Mouse (Mus musculus) gastrocnemius, postnatal 10 days (tissue): ENCODE results near the gene Akt2. TPM values are rescaled to one million over a fixed set of nuclear protein-coding genes. Genes with fewer than 3 reads are reported as not detected.

ENCODE experiments used
- DNase-seq: peaks from one replicate; pipeline ENCODE4 v3.0.0; 2021; ENCODE audit warnings: mixed read lengths
- total RNA-seq, 2 experiments: library from RNA; stranded (reverse); gene quantifications; 2 replicates each; pipeline ENCODE4 v1.2.3; 2021

Akt2 gene
- total RNA-seq, 2 experiments from 2014 or later: 128 to 134 TPM

DNA sequence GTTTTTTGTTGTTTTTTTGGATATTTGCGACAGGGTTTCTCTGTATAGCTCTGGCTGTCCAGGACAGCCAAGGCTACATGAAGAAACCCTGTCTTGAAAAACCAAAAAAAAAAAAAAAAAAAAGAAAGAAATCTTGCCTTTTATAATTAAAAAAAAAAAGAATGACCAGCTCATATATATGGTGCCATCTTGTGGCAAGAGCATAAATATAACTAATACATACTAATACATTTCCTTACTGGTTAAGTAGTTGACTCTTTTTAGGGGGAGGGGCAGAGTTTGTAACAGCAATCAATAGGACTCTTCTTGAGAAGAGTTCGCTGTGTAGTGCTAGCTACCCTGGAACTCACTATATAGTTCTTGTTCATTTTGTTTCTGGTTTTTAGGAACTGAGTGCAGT lies 3.6 kb upstream of the Akt2 start:
- DNase-seq: no peak

GRCm38 (mm10) chr7:27590088-27590487 lies 1.3 kb upstream of the Akt2 start:
- DNase-seq: no peak

DNA sequence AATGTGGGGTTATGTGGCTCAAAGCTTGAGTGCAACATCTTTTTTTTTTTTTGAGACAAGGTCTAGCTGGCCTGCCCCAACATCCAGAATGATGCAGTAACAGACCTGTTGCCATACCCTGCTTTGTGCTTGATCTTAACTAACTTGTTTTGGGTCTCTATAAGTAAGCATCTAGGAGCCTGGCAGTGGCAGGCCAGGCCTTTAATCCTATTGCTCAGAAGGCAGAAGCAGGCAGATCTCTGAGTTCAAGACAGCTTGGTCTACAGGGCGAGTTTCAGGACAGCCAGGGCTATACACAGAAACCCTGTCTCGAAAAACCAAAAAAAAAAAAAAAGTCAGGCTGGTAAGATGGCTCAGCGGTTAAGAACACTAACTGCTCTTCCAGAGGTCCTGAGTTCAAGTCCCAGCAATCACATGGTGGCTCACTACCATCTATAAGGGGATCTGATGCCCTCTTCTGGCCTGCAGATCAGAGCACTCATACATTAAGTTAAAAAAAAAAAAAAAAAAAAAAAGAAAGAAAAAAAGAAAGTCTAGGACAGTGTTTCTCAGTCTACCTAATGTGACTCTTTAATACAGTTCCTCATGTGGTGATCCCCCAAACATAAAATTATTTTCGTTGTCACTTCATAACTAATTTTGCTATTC lies 662 bp upstream of the Akt2 start:
- DNase-seq: no peak

DNA sequence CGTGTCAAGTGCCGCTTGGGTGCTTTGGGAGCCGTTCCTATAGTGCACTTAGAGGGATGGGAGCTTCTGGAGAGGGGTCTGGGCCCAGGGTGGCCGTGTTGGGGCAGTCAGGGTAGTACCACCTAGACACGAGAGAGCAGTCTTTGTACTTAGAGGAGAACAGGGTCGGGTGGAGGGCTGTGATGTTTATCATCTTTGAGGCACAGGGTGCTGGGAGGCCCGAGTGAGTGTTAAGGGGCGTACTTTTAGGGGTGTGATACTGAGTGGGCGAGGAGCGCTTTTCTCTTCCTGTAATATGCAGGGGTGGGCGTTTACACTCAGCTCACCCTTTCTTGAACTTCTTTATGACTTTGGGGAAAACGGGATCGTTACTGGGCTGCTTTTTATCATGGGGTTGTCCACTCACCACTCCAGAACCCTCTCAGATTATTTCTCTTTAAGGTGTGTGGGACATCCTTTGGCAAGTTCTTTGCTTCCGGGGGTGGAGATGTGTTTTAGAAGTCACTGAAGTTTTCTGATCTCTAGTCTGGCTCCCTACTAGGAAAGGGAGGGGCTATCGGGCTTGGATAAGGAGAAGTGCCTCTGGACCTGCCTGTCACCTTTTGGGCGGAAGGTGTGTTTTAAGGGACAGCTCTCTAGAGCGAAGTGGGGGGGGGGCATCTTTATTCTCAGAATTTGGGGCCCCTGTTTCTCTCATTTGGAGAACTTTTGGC lies 1.0 kb downstream of the Akt2 start:
- DNase-seq: no peak

DNA sequence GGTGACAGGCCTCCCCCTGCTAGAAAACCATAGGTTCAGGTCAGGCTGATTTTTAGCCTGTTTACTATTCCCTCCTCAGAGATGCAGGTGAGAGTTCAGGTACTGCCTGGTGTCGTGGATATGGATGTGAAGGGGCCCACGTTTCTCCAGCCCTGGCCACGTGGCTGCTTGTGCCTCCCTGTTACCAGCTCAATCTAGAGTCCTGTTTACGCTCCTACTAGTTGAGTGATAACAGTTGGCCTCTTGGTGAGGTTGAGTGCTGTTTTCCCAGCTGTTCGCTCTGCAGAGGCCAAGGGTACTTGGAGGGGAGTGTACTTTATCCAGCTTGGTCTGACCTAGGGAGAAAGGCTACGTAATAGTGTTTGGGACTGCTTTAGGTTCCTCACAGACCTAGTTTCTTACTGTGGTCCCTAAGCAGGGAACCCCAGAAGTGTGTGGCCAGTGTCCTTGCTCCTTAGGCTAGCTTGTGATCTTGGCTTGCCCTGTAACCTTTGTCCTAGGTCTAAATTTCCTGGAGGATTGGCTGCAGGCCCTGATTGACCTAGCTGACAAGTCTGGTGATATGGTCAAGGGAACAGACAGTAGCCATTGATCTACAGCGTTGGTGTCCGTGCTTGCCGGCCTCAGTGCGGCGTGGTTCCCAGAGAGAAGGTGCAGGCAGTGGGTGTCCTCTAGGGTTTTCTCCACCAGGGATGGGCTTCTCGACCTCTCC lies 1.7 kb downstream of the Akt2 start:
- no peak for DNase-seq

DNA sequence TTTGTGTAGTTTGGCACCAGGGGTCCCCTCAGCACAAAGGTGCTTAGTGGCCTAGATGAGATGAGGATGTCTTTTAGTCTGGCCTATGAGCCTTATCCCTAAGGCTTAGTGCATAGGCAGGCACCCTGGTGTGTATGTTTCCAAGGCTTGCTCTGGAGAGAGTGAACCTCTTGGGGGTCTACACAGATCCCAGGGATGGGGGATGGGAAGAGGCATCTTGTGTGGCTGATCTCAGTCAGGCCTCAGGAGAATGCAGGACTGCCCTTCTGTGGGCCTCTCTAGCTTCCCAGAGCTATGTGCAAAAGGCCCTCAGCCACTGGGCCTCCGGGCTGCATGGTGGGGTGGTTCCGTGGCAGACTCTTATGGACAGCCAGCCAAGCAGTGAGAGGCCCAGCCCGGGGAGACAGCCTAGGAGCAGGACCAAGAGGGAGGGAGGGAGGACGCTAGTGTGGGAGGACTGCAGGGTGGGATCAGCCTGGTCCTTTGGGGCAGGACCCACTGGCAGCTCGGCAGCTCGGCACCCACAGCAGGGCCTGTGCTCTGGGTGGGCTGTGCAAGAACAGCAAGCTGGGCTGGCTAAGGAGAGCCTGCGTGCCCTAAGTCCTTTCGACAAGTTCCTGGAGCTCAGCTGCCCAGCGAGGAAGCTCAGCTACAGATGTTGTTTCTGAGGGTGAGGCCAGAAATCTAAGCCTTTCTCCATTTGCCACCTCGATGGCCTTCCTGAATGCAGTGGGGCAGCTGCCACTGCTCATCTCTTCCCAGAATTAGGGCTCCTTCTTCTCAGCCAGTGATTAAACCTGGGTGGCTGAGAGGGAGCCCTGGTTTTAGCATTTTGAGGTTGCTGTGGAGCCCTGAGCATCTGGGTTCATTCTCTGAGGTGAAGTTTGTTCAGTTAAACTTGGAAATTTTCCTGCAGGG lies 5.5 kb downstream of the Akt2 start:
- DNase-seq: peak; percentile 62

GRCm38 (mm10) chr7:27598053-27598452 lies 6.7 kb downstream of the Akt2 start:
- no peak for DNase-seq

GRCm38 (mm10) chr7:27601628-27602027 lies 10.3 kb downstream of the Akt2 start:
- no peak for DNase-seq

DNA sequence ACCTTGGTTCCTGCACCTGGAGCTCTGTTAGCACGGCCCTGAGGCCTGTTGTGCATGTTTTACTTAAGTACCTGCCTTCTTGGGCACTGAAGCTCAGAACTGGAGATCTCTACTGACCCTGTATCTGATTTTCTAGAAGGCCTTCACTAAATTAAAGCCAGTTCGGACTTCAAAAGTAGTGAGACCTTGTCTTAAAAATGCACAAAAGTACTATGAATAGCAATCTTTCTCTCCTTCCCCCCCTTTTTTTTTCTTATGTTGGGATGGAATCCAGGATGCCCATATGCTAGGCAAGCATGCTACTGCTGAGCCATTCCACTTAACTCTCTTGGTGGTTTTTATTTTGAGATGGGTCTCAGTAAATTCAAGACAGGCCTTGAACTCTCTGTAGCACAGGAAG lies 10.8 kb downstream of the Akt2 start:
- no peak for DNase-seq

GRCm38 (mm10) chr7:27602835-27603234 lies 11.5 kb downstream of the Akt2 start:
- DNase-seq: no peak

GRCm38 (mm10) chr7:27604661-27605348 lies 13.5 kb downstream of the Akt2 start:
- DNase-seq: no peak

- DNase-seq: peak; percentile 54
Measured at GRCm38 (mm10) chr7:27605499-27606285, 14.3 kb downstream of the Akt2 start.

- DNase-seq: no peak
Measured at GRCm38 (mm10) chr7:27606481-27607254, 15.3 kb downstream of the Akt2 start.

DNA sequence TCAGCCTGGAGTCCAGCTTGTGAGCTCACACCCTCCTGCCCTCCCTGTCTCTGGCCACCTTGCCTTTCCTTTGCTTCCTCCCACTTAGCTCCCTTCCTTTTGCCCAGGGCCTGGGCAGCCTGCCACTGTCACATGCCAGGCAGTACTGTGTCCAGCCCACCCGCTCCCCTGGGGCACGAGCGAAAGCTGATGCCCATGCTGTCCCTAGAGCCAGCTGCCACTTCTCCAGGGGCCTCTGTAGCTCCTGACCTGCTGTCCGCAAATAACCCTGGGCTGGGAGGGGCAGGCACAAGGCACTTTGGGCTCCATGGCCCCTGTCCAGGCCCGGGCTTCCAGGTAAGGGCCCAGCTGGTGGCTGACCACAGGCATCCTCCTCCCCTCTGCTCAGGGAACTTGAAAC lies 16.2 kb downstream of the Akt2 start:
- peak; percentile 87 for DNase-seq

GRCm38 (mm10) chr7:27608130-27608529 lies 16.8 kb downstream of the Akt2 start:
- no peak for DNase-seq

DNA sequence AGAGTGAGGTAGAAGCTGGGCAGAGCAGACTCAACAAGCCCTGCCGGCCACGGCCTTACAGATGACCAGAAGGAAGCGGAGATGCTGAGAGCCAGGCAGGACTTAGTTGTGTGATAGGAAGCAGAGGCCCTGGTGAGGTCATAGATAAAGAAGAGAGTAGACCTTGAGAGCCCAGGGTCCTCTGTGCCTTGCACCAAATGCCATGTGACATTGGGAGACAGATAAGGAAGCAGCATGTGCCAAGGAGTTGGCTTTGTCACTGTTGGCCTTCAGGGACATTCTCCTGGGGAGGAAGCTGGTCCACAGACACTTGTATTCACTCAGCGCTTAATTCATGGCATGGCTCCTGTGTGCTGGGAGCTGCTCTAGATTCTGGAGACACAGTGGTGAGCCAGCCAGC lies 17.9 kb downstream of the Akt2 start:
- DNase-seq: no peak

DNA sequence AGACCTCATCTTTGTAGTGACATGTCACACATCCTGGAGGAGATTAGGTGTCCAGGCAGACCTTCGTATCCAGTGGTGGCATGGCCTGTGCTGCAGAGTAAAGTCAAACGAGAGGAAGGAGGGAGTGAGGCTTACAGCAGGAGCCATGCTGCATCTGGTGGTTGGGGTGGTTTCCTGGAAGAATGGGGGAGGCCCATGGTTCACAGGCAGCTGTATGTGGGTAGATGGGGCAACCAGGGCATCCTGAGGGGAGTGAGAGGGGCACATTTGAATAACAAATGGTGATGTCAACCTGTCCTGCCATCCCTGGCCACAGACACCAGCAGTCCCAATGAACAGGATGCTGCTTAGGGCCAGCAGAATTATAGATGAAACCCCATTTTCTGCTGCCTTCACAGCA lies 18.3 kb downstream of the Akt2 start:
- no peak for DNase-seq

GRCm38 (mm10) chr7:27610370-27610769 lies 19.0 kb downstream of the Akt2 start:
- no peak for DNase-seq

DNA sequence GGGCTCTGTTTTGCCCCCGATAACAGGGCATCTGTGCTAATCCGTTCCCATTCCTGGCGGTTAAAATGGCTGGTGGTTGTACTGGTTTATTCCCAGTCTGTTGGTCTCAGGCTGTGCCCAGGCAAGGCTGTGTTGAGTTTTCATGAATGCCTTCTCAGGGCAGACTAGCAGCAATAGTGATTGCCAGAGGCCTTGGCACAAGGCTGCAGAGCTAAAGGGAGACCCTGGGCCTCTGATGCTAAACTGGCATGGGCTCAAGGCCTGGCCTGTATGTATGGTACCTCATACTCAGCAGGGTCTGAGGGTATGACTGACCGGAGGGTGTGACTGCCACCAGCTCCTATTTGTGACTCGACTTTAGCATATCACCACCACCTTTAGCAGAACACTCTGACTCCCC lies 19.5 kb downstream of the Akt2 start:
- no peak for DNase-seq

DNA sequence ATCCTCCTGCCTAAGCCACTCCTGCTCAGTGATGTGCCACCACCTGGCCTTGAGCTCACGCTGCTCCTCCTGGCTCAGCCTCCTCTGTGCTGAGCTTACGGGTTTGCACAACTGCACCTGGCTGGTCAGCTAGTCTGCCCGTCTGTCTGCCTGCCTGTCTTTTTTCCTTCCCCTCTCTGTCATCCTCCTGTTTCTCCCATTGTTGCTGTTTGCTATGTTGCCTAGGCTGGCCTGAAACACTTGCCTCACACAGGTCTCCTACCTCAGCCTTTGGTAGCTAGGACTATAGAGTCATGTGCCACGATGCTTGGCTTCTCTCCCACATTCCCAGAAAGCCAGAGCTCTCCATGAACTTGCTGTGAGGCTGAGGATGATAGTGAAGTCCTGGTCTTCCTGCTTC lies 21.6 kb downstream of the Akt2 start:
- no peak for DNase-seq
